Mouse (Mus musculus): ENCODE measurements around the gene Gm42878. TPM values are rescaled to one million over a fixed set of nuclear protein-coding genes. Genes with fewer than 3 reads are reported as not detected.
A peak's percentile ranks its signal among the peaks of the same experiment; 100 is the strongest.

Gm42878 gene
- polyA plus RNA-seq (2015; fragmentation: Nextera tagmentation; extraction: Ambion mirVana): not detected in 2 replicates

GRCm38 (mm10) chr5:121544910-121545792 lies at the start of gene Gm42878, which contains the start of gene Adam1a:
Gene Gm42878, minus strand, starts transcription at chr5:121545482.
Gene Adam1a, minus strand, starts transcription at chr5:121545482.
- peak; percentile 54; the same call in 1 of the 2 replicates for ATAC-seq (ENCODE audit: low FRiP score, low read depth)
- WGBS: under 1% methylated on average over 62 of the region's 97 CpGs

GRCm38 (mm10) chr5:121594714-121595313 lies 49.5 kb upstream of the Gm42878 start:
- Histone ChIP-seq H3K27me3 (no peaks in the 10 kb centered on the region), H3K4me3 (no peak overlapping the region), H3K4me1 (replicated peaks) (peaks cover 35% of the 10 kb centered on the region), H3K4me2 (peak overlapping the region; percentile 96), H3K9me3 (no peaks in the 10 kb centered on the region), H3K36me3 (no peaks in the 10 kb centered on the region), H3K27ac (replicated peaks) (peak overlapping the region; percentile 82; the same call in 1 of the 2 replicates), H3K9ac (no peak overlapping the region)
- 90% methylated on average over 6 of the region's 6 CpGs for WGBS
- no peak for ATAC-seq (ENCODE audit: low FRiP score, low read depth)

More at GRCm38 (mm10) chr5:121544910-121545792, at the start of gene Gm42878, which contains the start of gene Adam1a:
- no peaks in the 10 kb centered on the region for H3K27me3 ChIP-seq
- H3K9me3 ChIP-seq: no peaks in the 10 kb centered on the region
- H3K4me1 ChIP-seq (replicated peaks): peaks cover 37% of the 10 kb centered on the region
- peak within 1 kb of the TSS; percentile 97 for H3K4me3 ChIP-seq
- no peaks in the 10 kb centered on the region for H3K36me3 ChIP-seq
- H3K4me2 ChIP-seq: peak within 1 kb of the TSS; percentile 88
- peak within 1 kb of the TSS; percentile 97 for H3K27ac ChIP-seq (replicated peaks)
- peak within 1 kb of the TSS; percentile 98 for H3K9ac ChIP-seq

- ATAC-seq (ENCODE audit: low FRiP score, low read depth): peak; percentile 85
- 2% methylated on average over 47 of the region's 47 CpGs for WGBS
- peak within 1 kb of the TSS; percentile 82 for H3K27ac ChIP-seq (replicated peaks)
These were observed 48.4 kb upstream of the Gm42878 start, which contains the start of gene Aldh2 for GRCm38 (mm10) chr5:121593451-121594401. Gene Aldh2, minus strand, starts transcription at chr5:121593824.

GRCm38 (mm10) chr5:121592816-121593407 lies 47.6 kb upstream of the Gm42878 start:
- H3K27ac ChIP-seq (replicated peaks): peak overlapping the region; percentile 82
- ATAC-seq (ENCODE audit: low FRiP score, low read depth): peak; percentile 50; the same call in 1 of the 2 replicates
- no peaks in the 10 kb centered on the region for H3K36me3 ChIP-seq
- peak overlapping the region; percentile 96 for H3K4me2 ChIP-seq
- H3K4me3 ChIP-seq: peak overlapping the region; percentile 86
- peaks cover 35% of the 10 kb centered on the region for H3K4me1 ChIP-seq (replicated peaks)
- no peaks in the 10 kb centered on the region for H3K27me3 ChIP-seq
- whole genome bisulfite sequencing: 4% methylated on average over 33 of the region's 33 CpGs
- no peaks in the 10 kb centered on the region for H3K9me3 ChIP-seq
- H3K9ac ChIP-seq: peak overlapping the region; percentile 77

More at GRCm38 (mm10) chr5:121593451-121594401, 48.4 kb upstream of the Gm42878 start, which contains the start of gene Aldh2:
- H3K9me3 ChIP-seq: no peaks in the 10 kb centered on the region
- no peaks in the 10 kb centered on the region for H3K36me3 ChIP-seq
- H3K4me3 ChIP-seq: peak within 1 kb of the TSS; percentile 86
- H3K4me2 ChIP-seq: peak within 1 kb of the TSS; percentile 96
- peak within 1 kb of the TSS; percentile 77 for H3K9ac ChIP-seq
- peaks cover 35% of the 10 kb centered on the region for H3K4me1 ChIP-seq (replicated peaks)
- H3K27me3 ChIP-seq: no peaks in the 10 kb centered on the region

GRCm38 (mm10) chr5:121592064-121592815 lies 47.0 kb upstream of the Gm42878 start:
- ATAC-seq (ENCODE audit: low FRiP score, low read depth): no peak
- 63% methylated on average over 11 of the region's 11 CpGs for WGBS
- H3K36me3 ChIP-seq: no peaks in the 10 kb centered on the region
- peak overlapping the region; percentile 96 for H3K4me2 ChIP-seq
- H3K4me3 ChIP-seq: peak overlapping the region; percentile 86
- H3K9me3 ChIP-seq: no peaks in the 10 kb centered on the region
- peaks cover 35% of the 10 kb centered on the region for H3K4me1 ChIP-seq (replicated peaks)
- H3K27me3 ChIP-seq: no peaks in the 10 kb centered on the region
- H3K9ac ChIP-seq: no peak overlapping the region
- H3K27ac ChIP-seq (replicated peaks): no peak overlapping the region

GRCm38 (mm10) chr5:121591417-121592063 lies 46.3 kb upstream of the Gm42878 start:
- H3K4me1 ChIP-seq (replicated peaks): peaks cover 35% of the 10 kb centered on the region
- WGBS: 70% methylated on average over 11 of the region's 11 CpGs
- peak overlapping the region; percentile 96 for H3K4me2 ChIP-seq
- no peaks in the 10 kb centered on the region for H3K9me3 ChIP-seq
- H3K9ac ChIP-seq: no peak overlapping the region
- no peak overlapping the region for H3K27ac ChIP-seq (replicated peaks)
- H3K27me3 ChIP-seq: no peaks in the 10 kb centered on the region
- ATAC-seq (ENCODE audit: low FRiP score, low read depth): no peak
- H3K4me3 ChIP-seq: no peak overlapping the region
- H3K36me3 ChIP-seq: no peaks in the 10 kb centered on the region

- Histone ChIP-seq H3K27ac (replicated peaks) (no peak overlapping the region), H3K4me2 (no peak overlapping the region), H3K4me1 (replicated peaks) (peaks cover 35% of the 10 kb centered on the region), H3K9me3 (no peaks in the 10 kb centered on the region), H3K27me3 (no peaks in the 10 kb centered on the region), H3K4me3 (no peak overlapping the region), H3K9ac (no peak overlapping the region), H3K36me3 (no peaks in the 10 kb centered on the region)
- 89% methylated on average over 6 of the region's 6 CpGs for WGBS
- ATAC-seq (ENCODE audit: low FRiP score, low read depth): no peak
These were observed 44.6 kb upstream of the Gm42878 start for GRCm38 (mm10) chr5:121589928-121590327.

GRCm38 (mm10) chr5:121586400-121587039 lies 41.2 kb upstream of the Gm42878 start:
- Histone ChIP-seq H3K9me3 (no peaks in the 10 kb centered on the region), H3K36me3 (no peaks in the 10 kb centered on the region), H3K27me3 (no peaks in the 10 kb centered on the region), H3K4me2 (no peak overlapping the region), H3K27ac (replicated peaks) (no peak overlapping the region), H3K4me1 (replicated peaks) (peaks cover 5% of the 10 kb centered on the region; the same call in 1 of the 2 replicates), H3K4me3 (no peak overlapping the region), H3K9ac (no peak overlapping the region)
- no peak for ATAC-seq (ENCODE audit: low FRiP score, low read depth)
- WGBS: 73% methylated on average over 6 of the region's 6 CpGs

- Histone ChIP-seq H3K4me2 (no peak overlapping the region), H3K27me3 (no peaks in the 10 kb centered on the region), H3K4me1 (replicated peaks) (no peaks in the 10 kb centered on the region), H3K9ac (no peak overlapping the region), H3K4me3 (no peak overlapping the region), H3K27ac (replicated peaks) (no peak overlapping the region), H3K9me3 (no peaks in the 10 kb centered on the region), H3K36me3 (0 out of 2 replicates have a peak, but pooled peaks cover under 1% of the 10 kb centered on the region)
- ATAC-seq (ENCODE audit: low FRiP score, low read depth): no peak
- 80% methylated on average over 5 of the region's 5 CpGs for WGBS
These were observed 40.4 kb upstream of the Gm42878 start for GRCm38 (mm10) chr5:121585699-121586098.

- WGBS: 95% methylated on average over 10 of the region's 10 CpGs
- no peak overlapping the region for H3K9ac ChIP-seq
- H3K27me3 ChIP-seq: no peaks in the 10 kb centered on the region
- H3K36me3 ChIP-seq: peaks cover 7% of the 10 kb centered on the region
- no peak overlapping the region for H3K4me2 ChIP-seq
- H3K4me1 ChIP-seq (replicated peaks): no peaks in the 10 kb centered on the region
- no peak overlapping the region for H3K4me3 ChIP-seq
- ATAC-seq (ENCODE audit: low FRiP score, low read depth): no peak
- H3K9me3 ChIP-seq: no peaks in the 10 kb centered on the region
- no peak overlapping the region for H3K27ac ChIP-seq (replicated peaks)
These were observed 39.7 kb upstream of the Gm42878 start for GRCm38 (mm10) chr5:121585005-121585404.

All from hindbrain, embryonic 15.5 days (tissue).